Mouse (Mus musculus) cerebellum, adult 11-12 months (tissue): ENCODE measurements around the gene Ccdc81.

Experiments
- DNase-seq: peaks from one replicate; pipeline ENCODE4 v3.0.0; 2022

Gene Ccdc81

GRCm38 (mm10) chr7:89856440-89857217 is 46.8 kb downstream of the Ccdc81 start:
- DNase-seq, result no peak

DNA sequence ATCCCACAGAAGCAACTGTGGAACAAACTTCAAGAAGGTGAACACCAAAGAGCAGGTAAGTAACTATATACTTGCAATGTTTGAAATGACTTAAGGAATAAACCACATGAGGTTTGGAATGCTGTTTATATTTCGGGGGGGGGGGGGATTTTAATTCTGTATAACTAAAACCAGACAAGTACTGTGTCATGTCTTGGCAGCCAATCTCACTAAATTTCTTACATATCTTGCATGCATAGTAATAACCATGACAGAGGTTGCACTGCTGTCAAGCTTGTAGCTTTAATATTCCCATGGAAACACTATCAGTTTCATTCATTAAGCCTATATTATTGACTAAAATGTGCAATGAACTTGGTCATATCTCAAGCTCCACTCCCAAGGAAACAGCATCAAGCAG is 48.2 kb downstream of the Ccdc81 start:
- DNase-seq, result no peak

- no peak for DNase-seq
Measured at GRCm38 (mm10) chr7:89853131-89853530, 50.3 kb downstream of the Ccdc81 start.

DNA sequence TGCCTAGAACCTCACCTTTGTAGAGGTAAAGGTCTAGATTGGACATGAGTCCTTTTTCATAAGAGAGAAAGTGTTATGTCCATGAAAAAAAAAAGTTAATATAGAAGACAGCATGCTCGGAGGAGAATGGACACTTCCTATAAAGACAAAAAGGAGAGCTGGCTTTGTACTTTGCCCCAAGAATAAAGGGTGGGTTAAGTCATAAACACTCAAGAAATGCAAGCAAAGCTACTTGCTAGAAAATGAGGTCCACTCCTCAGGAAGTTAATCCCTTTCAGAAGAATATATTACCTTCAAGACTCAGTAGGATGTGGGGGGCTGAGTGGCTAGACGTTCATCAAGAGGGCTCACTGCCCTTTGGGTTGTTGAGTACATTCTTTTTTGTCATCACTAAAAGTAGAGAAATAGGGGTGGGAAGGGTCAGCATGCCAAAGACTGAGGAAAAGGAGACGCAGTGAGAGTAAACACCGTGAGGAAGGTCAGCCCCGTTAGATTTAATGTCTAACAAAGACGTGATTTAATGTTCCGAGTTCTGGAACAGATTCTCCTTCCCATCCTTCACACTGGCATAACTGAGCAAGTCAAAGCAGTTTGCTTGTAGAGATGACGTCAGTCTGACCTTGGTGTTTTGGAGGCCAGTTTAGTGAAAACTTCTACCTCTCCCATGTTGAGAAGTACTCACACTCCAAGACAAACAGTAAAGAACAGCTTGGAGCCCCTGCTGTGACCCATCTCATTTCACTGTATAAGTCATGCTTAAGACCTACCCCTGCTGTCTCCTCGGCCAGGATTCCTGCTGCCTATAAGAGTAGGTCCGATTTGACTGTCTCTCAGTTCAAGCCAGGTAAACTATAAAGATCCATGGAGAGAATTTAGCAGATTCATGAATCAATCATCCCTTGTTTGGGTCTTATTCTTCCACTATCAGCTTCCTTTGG is 51.0 kb downstream of the Ccdc81 start:
- DNase-seq, result no peak

- no peak for DNase-seq
Measured at GRCm38 (mm10) chr7:89850510-89850909, 52.9 kb downstream of the Ccdc81 start.

DNA sequence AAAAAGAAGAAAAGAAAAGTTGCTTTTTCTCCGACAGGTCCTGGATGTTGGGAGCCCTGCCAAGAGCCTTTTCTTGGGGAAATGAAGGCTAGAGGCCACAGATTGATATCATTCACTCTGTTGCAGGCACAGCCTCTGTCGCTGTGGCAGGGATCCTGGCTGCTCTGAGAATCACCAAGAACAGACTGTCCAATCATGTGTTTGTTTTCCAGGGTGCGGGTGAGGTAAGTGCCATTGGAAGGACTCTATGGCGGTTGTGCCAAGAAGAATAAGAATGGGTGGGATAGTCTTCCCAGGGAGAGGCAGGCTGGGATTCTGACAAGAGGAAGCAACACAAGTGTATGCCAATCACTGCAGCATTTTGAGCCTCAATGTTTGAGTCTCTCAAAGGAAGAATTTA is 57.8 kb downstream of the Ccdc81 start:
- no peak for DNase-seq

DNA sequence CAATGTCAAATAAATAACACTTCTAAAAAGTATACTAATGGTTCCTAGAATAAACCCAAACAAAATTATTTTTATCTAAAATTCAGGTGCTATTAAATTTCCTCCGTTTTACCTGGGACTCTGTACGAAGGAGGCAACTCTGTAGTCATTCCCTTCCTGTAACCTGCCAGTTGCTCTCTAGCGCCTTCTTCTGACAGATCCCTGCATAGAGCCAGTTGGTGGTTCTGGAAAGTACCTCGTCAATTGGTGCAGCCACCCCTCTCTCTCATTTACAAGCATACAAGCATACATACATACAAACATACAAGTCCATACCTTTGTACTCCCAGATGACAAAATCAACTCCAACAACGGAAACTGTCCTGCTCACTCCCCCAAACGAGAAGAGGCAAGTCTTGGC is 59.9 kb downstream of the Ccdc81 start:
- no peak for DNase-seq

DNA sequence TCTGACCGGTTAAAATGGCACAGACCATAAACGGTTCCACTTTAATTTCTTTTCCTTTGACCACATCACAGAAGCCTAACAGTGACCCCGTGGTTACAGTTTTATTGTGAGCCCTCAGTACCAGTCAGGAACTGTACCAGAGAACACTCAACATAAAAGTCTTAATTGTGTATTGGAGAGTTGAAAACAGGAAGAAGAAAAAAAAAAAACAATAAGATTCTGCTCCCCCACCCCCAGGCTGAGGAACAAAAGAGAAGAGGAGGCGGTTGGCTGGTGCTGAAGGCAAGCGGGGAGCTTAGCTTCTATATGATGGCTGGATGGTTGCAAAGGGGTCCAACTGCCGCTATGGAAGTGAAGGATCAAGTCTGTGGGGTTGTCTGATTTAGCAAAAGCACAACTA is 60.3 kb downstream of the Ccdc81 start:
- DNase-seq, result no peak

GRCm38 (mm10) chr7:89842404-89842715 is 61.1 kb downstream of the Ccdc81 start:
- no peak for DNase-seq

DNA sequence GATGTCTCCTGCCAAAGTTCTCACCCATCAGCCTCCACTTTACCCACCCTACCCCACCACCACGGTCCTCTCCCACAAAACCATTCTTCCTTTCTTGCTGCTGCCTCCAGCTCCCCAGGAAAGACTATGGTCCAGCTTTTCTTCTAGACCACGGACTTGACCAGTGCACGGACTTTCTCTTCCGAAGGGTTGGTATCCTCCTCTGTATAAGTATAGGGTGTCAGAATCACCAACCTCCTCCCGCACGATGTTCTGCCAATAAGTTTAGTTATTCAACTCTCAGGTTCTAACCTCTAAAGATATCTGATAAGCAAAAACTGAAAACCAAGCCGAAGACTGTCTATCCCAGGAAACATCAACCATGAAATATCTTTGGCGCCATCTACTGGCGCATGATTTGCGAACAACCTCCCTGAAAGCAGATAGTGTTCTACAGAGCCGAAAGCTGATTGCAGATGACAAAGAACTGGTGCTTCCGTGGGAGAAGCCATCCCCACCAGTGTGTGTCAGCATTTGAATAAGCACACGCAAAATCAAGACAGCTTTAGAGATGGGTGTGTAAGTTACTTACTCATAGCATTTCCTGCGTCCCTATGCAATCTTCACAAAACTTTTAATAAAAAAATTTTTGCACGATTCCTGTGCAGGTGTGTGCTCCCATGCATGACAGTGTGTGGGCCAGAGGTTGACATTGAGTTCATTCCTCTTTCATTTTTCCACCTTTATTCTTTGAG is 61.6 kb downstream of the Ccdc81 start:
- peak; percentile 66 for DNase-seq

DNA sequence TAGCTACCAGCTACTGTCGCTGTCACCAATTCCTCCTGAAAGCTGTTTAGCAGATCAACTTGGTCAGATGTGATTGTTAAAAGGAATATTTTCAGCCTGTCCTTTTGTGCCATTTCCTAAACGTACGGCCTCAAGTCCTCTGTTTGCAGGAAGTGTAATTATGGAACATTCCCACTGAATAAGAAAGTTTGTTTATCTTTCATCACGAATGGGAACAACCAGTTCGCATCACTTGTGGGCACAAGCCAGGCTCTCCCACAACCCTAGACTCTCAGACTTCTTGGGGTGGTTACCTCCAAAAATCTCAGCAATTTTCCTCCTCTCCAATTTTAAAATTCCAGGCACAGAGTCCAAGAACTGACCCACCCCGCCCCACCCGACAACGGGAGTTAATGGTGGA is 63.7 kb downstream of the Ccdc81 start:
- no peak for DNase-seq

- DNase-seq, result no peak
Measured at GRCm38 (mm10) chr7:89837841-89838240, 65.6 kb downstream of the Ccdc81 start.

- no peak for DNase-seq
Measured at GRCm38 (mm10) chr7:89836676-89837075, 66.8 kb downstream of the Ccdc81 start.

DNA sequence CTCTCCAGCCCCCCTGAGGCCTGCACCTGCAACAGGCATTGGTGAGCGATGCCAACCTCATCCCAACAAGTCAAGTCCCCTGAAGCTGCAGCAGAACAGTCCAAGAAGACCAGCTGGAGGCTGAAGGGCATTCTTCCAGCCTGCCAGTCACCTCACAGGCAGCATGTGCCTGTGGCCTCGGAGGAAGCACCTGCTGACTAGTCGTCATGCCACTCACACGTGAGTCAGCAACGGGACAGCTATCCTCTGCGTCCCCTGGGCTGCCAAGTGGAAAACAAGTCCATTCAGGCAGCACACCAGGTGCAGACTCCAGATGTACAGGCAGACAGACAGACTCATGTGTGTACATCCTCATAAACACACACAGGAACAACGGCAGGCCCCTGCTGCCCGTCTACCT is 67.9 kb downstream of the Ccdc81 start:
- DNase-seq, result peak; percentile 62

DNA sequence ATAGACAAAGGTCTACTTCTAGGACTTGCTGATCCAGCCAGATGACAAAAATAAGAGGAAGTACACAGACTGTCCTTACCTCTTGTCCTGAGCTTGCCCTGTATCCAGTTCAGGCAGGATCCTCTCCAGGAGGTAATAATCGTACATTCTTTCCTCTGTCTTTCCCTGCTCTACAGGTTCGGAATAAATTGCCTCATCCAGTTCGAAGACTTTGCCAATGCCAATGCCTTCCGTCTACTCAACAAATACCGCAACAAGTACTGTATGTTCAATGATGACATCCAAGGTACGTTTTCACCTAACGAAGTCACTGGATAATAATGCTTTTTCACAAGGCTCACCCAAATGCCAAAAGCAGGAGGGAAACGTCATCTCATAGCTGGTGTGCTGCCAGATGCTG is 69.9 kb downstream of the Ccdc81 start:
- DNase-seq, result no peak

GRCm38 (mm10) chr7:89829201-89829600 is 74.2 kb downstream of the Ccdc81 start:
- no peak for DNase-seq

DNA sequence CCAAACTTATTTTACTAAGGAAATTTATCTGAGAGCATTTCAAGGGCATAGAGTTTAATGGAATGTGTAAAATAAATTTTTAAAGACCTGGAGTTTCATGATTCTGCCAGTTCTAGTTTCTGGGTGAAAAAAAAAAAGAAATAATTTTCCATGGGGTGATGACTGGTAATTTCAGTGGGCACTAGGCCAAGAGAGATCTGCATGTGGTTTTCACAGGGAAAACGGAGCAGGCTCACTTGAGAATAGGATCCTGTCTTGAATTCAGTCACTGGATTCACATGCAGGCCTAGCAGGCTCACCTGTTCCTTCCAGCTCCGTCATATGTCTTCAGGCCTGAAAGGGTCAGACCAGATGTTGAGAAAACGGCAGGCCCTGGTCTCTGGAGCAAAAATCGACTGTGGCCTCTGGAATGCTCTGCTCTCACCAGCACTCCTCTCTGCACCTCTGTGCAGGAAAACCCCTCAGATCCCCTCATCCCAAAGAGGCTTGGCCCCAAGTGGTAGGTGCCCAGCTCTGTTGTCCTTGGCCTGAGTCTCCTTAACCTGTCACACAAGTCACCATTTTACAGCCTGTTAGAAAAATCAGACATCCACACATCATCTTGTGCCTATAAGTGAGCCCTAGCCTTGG is 74.9 kb downstream of the Ccdc81 start:
- DNase-seq, result no peak
